Comparison of ENCODE assay signal across 8 mouse cellular contexts in genomic region chr10:126980221-126980932, GRCm38 (mm10). TPM values are rescaled to one million over a fixed set of nuclear protein-coding genes. Genes with fewer than 3 reads are reported as not detected.
A peak's percentile ranks its signal among the peaks of the same experiment; 100 is the strongest.
DNase-seq lines count a peak whose midpoint lies in the region; ATAC-seq and TF ChIP-seq lines count a peak whose summit lies in the region.

No protein-coding gene starts in this region.

- H3K36me3 ChIP-seq in testis, adult 2 months (ENCODE audit: control insufficient read depth, insufficient read depth, low read length): no peaks in the 10 kb centered on the region
- H3K36me3 ChIP-seq in heart, embryonic 12.5 days: no peaks in the 10 kb centered on the region; the same call in 1 of the 2 replicates
- H3K36me3 ChIP-seq in kidney, postnatal 0 days (ENCODE audit: insufficient read depth, low read length): 0 out of 2 replicates have a peak, but pooled peaks cover 4% of the 10 kb centered on the region
- H3K36me3 ChIP-seq in liver, embryonic 12.5 days: peaks cover 19% of the 10 kb centered on the region; the same call in 1 of the 2 replicates

- H3K27me3 ChIP-seq in testis, adult 2 months (ENCODE audit: control insufficient read depth, insufficient read depth, low read length): no peaks in the 10 kb centered on the region
- no peaks in the 10 kb centered on the region for H3K27me3 ChIP-seq in heart, embryonic 12.5 days (replicated peaks)
- no peaks in the 10 kb centered on the region for H3K27me3 ChIP-seq in kidney, postnatal 0 days (ENCODE audit: insufficient read depth, low read length)
- H3K27me3 ChIP-seq in liver, embryonic 12.5 days (replicated peaks): peaks cover 13% of the 10 kb centered on the region

- TF ChIP-seq POLR2A in testis, adult 2 months (IDR thresholded peaks at IDR 0.05; ENCODE audit: control insufficient read depth, low read depth, low read length): no peak

- WGBS in heart, embryonic 12.5 days: 2% methylated on average over 16 of the region's 16 CpGs
- WGBS in kidney, postnatal 0 days: 2% methylated on average over 16 of the region's 16 CpGs
- WGBS in liver, embryonic 12.5 days (ENCODE audit: insufficient replicate concordance): 16% methylated on average over 16 of the region's 16 CpGs

- H3K4me2 ChIP-seq in heart, embryonic 12.5 days: peak overlapping the region; percentile 96
- H3K4me2 ChIP-seq in kidney, postnatal 0 days (ENCODE audit: low read length): peak overlapping the region; percentile 93
- H3K4me2 ChIP-seq in liver, embryonic 12.5 days: peak overlapping the region; percentile 97

- no peaks in the 10 kb centered on the region for H3K9me3 ChIP-seq in heart, embryonic 12.5 days (replicated peaks)
- H3K9me3 ChIP-seq in kidney, postnatal 0 days (replicated peaks; ENCODE audit: low read length): no peaks in the 10 kb centered on the region
- H3K9me3 ChIP-seq in liver, embryonic 12.5 days (replicated peaks): no peaks in the 10 kb centered on the region

- peak overlapping the region; percentile 25 for H3K27ac ChIP-seq in testis, adult 2 months (ENCODE audit: control insufficient read depth, insufficient read depth, low read depth, low read length)
- peak overlapping the region; percentile 98 for H3K27ac ChIP-seq in heart, embryonic 12.5 days (ENCODE audit: poor library complexity, severe bottlenecking)
- H3K27ac ChIP-seq in kidney, postnatal 0 days: peak overlapping the region; percentile 99
- peak overlapping the region; percentile 91 for H3K27ac ChIP-seq in liver, embryonic 12.5 days

- no peak for TF ChIP-seq CTCF in testis, adult 2 months (IDR thresholded peaks at IDR 0.05; ENCODE audit: control insufficient read depth, insufficient read depth, insufficient replicate concordance, low read depth, low read length)
- TF ChIP-seq CTCF in kidney, postnatal 0 days (IDR thresholded peaks at IDR 0.05; ENCODE audit: low read depth): no peak

- H3K4me1 ChIP-seq in testis, adult 2 months (ENCODE audit: control insufficient read depth, insufficient read depth, low read length): peaks cover 28% of the 10 kb centered on the region
- peaks cover 56% of the 10 kb centered on the region for H3K4me1 ChIP-seq in heart, embryonic 12.5 days (replicated peaks)
- peaks cover 49% of the 10 kb centered on the region for H3K4me1 ChIP-seq in kidney, postnatal 0 days (replicated peaks; ENCODE audit: insufficient read depth, low read length)
- peaks cover 64% of the 10 kb centered on the region for H3K4me1 ChIP-seq in liver, embryonic 12.5 days

- ATAC-seq in heart, embryonic 12.5 days (ENCODE audit: insufficient number of reproducible peaks, low FRiP score): no peak
- ATAC-seq in kidney, postnatal 0 days (replicated peaks; ENCODE audit: low FRiP score, low read depth): no peak
- ATAC-seq in liver, embryonic 12.5 days: no peak

- H3K9ac ChIP-seq in heart, embryonic 12.5 days: peak overlapping the region; percentile 100
- H3K9ac ChIP-seq in kidney, postnatal 0 days (ENCODE audit: low read depth, low read length): peak overlapping the region; percentile 96
- peak overlapping the region; percentile 95 for H3K9ac ChIP-seq in liver, embryonic 12.5 days

- DNase-seq in testis, postnatal 10 days (ENCODE audit: low spot score): no peak
- peak; percentile 63 for DNase-seq in embryo, embryonic 9.5 days (ENCODE audit: extremely low spot score)
- DNase-seq in kidney, postnatal 0 days (ENCODE audit: low spot score): peak; percentile 74
- DNase-seq in right cerebral cortex, adult 2 months (ENCODE audit: low spot score in 2 of 2): peak; percentile 54 to 68
- DNase-seq in ovary, adult 18-20 months (ENCODE audit: low spot score): no peak

- peak overlapping the region; percentile 89 for H3K4me3 ChIP-seq in testis, adult 2 months (ENCODE audit: control insufficient read depth, low read depth, low read length)
- peak overlapping the region; percentile 100 for H3K4me3 ChIP-seq in heart, embryonic 12.5 days
- H3K4me3 ChIP-seq in kidney, postnatal 0 days (replicated peaks; ENCODE audit: low read depth, low read length): peak overlapping the region; percentile 98
- H3K4me3 ChIP-seq in liver, embryonic 12.5 days: peak overlapping the region; percentile 99

RNA-seq across cellular contexts. Expression of gene Ctdsp2, which starts 1.9 kb away (rescaled TPM):
- polyA plus RNA-seq in testis, adult 2 months (2012; rRNA removed): 39.4 and 46.8 TPM in 2 replicates
- polyA plus RNA-seq in heart, embryonic 12.5 days (2016; fragmentation: Nextera tagmentation; extraction: Ambion mirVana): 54.0 and 54.6 TPM in 2 replicates
- 62.4 and 68.5 TPM in 2 replicates for polyA plus RNA-seq in kidney, postnatal 0 days (2015; fragmentation: Nextera tagmentation; extraction: Ambion mirVana)
- 22.2 and 24.0 TPM in 2 replicates for polyA plus RNA-seq in liver, embryonic 12.5 days (2016; fragmentation: Nextera tagmentation; extraction: Ambion mirVana)

RNA-seq across cellular contexts. Expression of gene Avil, which starts 20.1 kb away (rescaled TPM):
- 0.04 and 0.20 TPM in 2 replicates for polyA plus RNA-seq in testis, adult 2 months (2012; rRNA removed)
- 0.19 and 0.22 TPM in 2 replicates for polyA plus RNA-seq in heart, embryonic 12.5 days (2016; fragmentation: Nextera tagmentation; extraction: Ambion mirVana)
- polyA plus RNA-seq in kidney, postnatal 0 days (2015; fragmentation: Nextera tagmentation; extraction: Ambion mirVana): 0.07 and 0.10 TPM in 2 replicates
- 0.18 and 0.19 TPM in 2 replicates for polyA plus RNA-seq in liver, embryonic 12.5 days (2016; fragmentation: Nextera tagmentation; extraction: Ambion mirVana)

RNA-seq across cellular contexts. Expression of gene Tsfm, which starts 50.3 kb away (rescaled TPM):
- polyA plus RNA-seq in testis, adult 2 months (2012; rRNA removed): 12.2 and 14.3 TPM in 2 replicates
- 99.2 and 99.4 TPM in 2 replicates for polyA plus RNA-seq in heart, embryonic 12.5 days (2016; fragmentation: Nextera tagmentation; extraction: Ambion mirVana)
- 97.3 and 109 TPM in 2 replicates for polyA plus RNA-seq in kidney, postnatal 0 days (2015; fragmentation: Nextera tagmentation; extraction: Ambion mirVana)
- 72.3 and 75.5 TPM in 2 replicates for polyA plus RNA-seq in liver, embryonic 12.5 days (2016; fragmentation: Nextera tagmentation; extraction: Ambion mirVana)

Comparison
In these comparisons a context has a peak if more than half of its experiments do, and no peak if none do; other contexts are left out.
1. H3K27ac ChIP-seq: peak in every context shown above with its lines; median percentile 99 in kidney, postnatal 0 days; 98 in heart, embryonic 12.5 days; 91 in liver, embryonic 12.5 days; 25 in testis, adult 2 months.
2. DNase-seq: peak in embryo, embryonic 9.5 days (single experiment), kidney, postnatal 0 days (single experiment) and right cerebral cortex, adult 2 months (2 of 2); none in testis, postnatal 10 days (single experiment) and ovary, adult 18-20 months (single experiment).
3. Peak in every context shown above with its lines, with median percentiles within 50 percentile points of each other: H3K4me3 ChIP-seq, H3K4me2 ChIP-seq and H3K9ac ChIP-seq.